Mouse (Mus musculus) induced T-regulatory cell, adult 2 months (primary cell): ENCODE results near the gene Wscd1.

Experiments used
- DNase-seq: peaks from one replicate; pipeline ENCODE4 v3.0.0-alpha.2; 2012; ENCODE audit warnings: low read depth

Gene Wscd1

DNA sequence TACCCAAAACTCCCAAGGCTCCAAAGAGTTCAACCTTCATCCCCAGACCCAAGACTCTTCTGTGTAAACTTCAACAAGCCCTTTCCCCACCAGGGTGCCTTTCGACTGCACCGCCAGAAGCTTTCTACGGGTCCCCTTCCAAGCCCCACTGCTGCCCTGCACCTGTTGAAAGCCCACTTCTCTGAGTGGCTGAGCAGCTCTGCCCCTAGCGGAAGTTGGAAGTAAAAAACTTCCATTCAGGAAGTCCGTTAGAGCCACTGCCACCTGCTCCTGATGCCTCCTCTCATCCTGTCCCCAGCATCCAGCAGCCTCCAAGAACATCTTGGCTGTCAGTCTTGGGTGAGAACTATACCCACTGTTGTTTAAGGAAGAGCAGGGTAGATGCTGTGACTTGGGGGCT lies at the start of gene Wscd1:
Gene Wscd1, plus strand, starts transcription at position 250 of the 400 bp plus-strand sequence.
- no peak for DNase-seq

DNA sequence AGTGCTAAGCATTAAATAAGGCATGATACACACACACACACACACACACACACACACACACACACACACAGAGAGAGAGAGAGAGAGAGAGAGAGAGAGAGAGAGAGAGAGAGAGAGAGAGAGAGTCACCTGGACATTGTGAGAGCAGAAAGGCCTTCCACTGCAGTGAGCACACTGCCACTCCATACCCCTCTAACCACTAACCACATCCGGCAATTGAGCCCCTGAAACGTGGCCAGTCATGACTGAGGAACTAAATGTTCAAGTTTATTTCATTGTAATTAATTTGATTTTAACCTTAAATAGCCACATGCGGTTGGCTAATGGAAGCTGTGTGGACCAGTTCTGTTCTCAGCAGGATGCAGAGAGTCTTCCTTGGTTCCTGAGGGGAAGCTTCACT lies 21.7 kb upstream of the Wscd1 start:
- DNase-seq, result peak; percentile 7

DNA sequence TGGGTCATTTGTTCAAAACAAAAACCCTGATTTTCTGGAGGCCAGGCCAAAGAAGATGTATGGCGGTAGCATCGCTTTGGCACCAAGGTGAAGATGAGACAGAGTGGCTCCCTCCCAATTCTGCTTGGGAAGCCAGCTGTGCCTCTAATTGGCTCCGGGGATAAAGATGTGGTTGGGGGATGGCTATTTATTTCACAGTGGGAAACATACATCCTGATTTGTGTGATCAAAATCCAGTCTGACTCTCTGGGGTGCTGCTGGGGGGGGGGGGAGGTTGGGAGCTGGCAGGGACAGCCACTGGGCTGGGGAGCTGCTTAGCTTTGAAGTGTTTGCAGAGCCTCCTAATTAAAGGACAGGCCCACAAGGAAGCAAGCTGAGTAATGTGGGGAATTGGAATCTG lies 20.4 kb upstream of the Wscd1 start:
- DNase-seq, result no peak

DNA sequence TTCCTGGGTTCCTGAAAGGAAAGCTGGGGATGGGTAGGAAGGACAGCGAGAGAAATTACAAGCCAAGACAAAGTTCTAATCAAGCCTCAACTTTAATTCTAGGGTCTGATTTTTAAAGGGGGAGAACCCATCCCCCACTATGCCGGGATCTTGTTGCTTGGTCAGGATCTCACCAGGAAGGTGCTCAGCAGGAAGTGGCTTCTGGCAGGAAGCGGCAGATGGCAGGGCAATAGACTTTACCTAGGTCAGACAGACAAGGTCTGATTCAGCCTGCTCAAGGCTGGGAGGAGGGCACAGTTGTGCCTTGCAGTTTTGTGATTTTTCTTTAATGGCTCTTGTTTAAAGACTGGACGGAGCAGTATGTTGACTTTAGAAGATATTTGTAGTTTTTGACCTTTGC lies 15.9 kb upstream of the Wscd1 start:
- DNase-seq, result no peak

DNA sequence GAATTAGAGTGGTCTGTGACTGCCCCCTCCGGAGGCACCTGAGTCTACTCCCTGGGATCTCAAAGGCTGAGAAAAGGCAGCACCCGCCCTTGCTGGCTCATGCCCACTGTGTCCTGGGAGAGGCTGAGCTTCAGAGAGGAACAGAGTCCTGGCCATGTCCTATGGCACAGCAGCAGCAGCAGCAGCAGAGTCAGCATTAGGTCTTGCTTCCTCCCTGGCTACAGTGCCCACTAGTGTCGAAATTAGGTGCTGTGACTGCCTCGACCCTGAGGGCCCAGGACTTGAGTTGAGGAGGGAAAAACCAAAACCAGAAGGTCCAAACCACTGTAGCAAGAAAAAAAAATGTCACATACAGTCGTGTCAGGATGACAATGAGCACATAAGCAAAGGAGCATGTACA lies 12.6 kb upstream of the Wscd1 start:
- DNase-seq, result peak; percentile 13

DNA sequence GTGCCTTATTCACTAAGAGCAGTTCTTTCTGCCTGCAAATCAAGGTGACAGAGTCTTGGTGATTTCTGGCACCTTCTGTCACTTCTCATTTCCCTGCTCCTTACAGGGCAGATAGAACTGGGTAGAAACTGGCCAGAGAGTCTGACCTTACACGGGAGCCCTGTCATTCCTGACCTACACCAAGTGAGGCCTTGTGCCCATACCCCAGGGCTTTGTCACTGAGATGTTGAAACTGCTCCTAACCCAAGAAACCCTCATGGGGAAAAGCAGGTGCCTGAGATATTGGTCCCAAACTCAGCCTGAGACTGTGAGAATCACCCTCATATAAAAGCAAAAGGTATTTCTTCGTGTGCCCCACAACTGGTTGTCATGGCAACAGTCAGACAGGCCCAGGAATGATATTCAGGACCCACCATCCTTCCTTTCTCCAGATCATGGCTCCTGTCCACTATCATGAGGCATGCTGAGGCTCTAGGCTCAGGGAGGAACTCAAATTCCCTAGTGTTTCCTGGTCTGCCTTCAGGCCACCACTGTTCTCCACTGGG lies 11.1 kb upstream of the Wscd1 start:
- no peak for DNase-seq

DNA sequence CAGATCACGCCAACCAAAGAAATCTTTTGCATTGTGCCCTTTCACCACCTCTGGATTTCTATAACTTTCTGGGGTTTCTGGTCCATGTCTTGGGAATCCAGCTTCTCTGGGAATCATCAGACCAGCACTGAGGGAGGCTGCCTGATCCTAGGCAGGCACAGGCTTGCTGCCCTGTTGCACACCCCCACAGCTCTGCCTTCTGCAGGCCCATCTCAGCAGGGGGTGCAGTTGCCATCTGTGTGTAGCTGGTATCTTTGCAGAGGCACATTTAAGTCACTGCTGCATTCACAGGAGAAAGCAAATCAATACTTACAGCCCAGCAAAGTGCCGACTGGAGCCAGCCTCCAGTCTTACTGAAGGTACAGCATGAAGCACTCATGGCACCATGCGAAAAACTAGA lies 3.8 kb upstream of the Wscd1 start:
- no peak for DNase-seq

DNA sequence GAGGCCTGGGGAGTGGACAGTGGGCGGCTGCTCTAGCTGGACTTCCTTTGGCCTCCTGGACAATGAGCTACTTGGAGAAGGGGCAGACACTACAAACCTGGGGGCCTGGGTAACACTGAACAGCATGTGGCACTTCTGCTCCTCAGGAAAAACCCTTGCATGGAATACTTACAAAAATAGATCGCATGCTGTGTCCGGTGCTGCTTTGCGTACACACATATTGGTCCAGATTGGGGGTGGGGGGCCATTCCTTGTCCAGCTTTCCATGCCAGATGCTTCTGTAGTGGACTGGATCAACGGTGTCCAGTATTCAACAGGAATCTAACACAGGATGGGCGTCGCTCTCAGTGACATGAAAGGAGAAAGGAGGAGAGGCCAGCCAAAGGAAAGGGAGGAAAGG lies 2.0 kb upstream of the Wscd1 start:
- no peak for DNase-seq

DNA sequence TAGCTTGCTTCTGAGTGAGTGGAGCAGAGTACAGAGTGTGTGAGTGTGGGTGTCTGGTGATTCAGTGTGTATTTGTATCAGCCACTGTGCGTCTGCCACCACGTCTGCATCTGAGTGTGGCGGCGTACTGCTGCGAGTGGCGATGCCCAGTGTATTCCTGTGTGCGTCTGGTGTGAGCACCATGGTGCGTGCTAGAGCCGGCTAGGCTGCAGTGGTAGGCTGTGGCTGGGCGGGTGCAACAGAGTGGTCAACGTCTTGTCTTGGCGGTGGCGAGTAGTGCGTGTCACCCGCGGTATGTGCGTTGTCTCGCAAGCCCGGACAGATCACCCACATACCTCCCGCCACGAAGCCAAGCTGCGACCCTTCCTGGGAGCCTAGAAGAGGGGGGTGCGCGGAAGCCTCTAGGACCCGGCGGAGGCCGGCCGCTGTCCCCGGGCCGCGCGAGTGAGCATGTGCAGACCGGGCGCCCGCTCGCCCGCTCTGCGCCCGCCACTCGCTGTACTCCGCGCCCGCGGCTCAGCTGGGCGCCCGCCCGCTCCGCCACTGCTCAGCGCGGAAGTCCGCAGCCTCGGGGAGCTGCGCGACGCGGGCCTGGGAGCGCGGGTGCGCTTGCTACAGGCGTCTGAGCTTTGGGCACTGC lies 934 bp downstream of the Wscd1 start:
- no peak for DNase-seq

DNA sequence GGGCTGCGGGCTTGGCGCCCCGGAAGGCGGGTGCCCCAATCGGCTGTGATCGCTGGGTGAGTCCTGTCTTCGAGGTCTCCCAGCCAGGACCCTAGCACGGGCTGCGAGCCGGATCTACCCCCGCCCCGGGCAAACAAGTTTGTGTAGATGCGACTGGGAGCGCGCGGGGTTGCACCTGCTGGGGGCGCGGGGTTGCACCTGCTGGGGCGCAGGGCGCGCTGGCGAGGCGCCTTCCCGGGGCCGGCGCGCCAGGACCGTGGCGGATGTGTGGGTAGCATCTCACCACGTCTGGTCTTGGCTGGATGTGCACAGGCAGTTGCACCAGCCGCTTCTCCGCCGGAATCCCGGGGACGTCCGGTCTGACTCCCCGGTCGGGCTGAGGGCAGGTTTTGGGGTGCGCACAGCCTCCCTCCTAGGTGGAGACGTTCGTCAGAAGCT lies 1.5 kb downstream of the Wscd1 start:
- no peak for DNase-seq

DNA sequence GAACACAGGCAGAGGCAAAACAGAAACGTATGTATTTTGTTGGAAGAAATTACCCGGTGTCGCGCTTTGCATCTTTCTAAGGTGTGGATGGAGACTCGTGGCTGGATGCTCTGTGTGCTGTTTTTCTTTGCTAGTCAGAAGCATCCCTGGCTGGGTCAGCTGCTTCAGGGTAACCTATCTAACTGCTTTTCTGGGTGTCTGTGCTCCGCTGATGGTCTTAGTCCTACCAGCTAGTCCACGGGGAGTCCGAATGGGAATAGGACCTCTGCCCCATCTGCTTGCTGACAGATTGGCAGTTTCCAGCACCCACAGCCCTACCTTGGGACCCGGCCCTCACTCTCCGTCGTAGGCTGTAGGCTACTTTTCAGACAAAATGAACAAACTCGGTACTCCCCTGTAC lies 2.0 kb downstream of the Wscd1 start:
- DNase-seq, result no peak

DNA sequence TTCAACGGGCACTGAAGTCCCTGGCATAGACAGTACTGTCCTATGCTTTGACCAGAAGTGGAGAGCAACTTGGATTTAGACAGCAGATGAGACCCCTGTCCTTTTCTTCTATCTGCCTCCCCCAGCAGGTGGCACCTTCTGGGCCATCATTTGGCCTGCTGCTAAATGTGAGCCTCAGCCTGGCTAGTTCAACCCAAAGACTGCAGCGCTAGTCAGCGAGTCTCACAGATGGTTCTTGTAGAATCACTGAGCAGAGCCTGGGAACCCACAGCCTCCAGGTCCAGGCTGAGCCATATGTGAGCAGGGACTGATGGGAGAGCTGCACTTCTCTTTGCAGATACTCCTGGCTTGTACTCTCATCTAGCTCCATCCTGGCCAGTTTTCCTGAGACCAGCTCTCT lies 2.9 kb downstream of the Wscd1 start:
- no peak for DNase-seq

DNA sequence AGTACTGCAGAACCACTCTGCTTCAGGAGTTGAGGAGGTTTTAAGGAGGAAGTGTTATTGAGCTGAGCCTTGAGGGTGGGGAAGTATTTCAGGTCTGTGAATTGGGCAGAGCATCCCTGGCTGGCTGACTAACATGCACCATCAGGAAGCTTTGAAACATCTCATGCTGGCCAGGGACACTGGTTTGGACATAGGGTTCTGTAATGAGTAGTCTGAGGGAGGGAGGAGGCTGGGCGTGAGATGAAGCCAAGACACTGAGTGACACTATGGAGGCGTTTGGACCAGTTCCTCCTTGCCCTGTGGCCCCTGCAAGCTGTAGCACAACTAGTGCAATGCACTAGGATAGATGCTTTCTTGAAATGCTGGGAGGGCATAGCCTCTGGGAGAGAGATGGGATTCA lies 5.4 kb downstream of the Wscd1 start:
- DNase-seq, result no peak

DNA sequence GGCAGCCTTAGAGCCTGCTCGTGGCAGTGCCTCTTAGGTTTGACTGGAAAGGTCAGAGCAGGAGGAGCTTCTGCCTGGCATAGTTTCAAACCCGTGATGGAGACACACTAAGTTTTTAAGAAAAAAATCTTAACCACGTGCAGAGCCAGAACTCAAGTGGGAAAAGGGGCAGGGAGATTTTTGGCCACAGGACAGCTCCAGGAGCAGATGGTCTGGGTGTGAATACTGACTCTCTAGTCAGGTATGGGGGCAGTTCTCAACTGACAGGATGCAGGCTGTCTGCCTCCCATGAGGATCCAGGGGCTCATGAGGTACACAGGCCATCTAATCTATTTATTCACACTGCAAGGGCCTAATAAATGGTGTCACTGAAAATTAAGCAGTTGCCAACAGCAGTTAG lies 6.6 kb downstream of the Wscd1 start:
- DNase-seq, result no peak

DNA sequence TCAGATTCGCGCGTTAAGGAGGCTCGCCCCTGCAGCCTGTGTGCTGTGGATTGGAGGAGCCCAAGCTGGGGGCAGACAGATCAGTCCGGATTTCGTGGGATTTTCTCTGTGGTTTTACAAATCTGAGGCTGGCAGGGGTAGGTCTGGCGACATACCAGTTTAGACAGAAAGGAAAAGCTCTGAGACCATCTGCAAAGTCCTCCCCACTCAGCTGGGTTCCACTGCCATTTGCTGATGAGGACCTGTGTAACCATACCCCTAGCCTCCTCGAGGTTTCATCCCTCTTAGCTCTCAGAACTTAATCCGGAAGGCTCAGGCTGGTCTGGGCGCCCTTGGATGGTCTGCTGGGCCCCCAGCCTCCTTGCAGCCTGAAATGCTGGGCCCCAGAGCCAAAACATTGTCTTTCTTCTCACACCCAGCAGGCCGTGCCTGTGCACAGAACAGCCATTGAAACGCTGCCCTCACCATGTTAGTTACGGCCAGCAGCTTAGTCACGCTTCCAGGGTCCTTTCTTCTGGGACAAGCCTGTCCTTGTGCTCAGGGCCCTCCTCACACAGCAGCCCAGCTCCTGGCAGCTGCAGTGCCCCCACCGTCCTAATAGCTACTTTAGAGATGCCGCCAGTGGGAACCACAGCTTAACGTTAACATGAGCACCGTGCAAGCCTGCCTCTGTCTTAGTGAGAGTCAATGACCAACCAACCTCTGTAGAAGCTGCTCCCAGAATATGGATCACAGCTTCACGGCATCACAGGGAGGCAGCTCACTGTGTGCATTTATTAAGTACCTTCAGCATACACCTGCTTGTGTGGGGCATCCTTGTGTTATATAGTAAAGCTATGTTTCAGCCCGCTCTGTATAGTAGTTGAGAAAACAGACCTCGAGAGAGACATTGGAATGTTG lies 8.7 kb downstream of the Wscd1 start:
- DNase-seq, result no peak

DNA sequence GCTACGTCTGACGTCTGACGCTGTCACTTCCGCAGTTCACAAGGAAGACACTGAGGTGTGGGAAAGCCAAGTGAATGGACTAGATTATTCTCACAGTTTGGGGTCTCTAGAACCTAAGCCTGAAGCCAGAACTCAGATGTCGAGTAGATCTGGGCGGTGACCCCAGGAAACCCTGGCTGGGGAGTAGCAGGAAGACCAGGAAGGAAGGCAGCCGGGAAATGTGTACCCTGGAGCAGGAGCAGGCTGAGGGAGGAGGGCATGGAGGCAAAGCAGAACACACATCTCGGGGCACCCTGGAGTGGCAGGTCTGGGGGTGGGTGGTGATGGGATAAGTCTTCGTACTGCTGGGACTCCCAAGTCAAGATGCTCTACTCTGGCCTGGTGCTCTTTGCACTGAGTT lies 11.3 kb downstream of the Wscd1 start:
- DNase-seq, result no peak

DNA sequence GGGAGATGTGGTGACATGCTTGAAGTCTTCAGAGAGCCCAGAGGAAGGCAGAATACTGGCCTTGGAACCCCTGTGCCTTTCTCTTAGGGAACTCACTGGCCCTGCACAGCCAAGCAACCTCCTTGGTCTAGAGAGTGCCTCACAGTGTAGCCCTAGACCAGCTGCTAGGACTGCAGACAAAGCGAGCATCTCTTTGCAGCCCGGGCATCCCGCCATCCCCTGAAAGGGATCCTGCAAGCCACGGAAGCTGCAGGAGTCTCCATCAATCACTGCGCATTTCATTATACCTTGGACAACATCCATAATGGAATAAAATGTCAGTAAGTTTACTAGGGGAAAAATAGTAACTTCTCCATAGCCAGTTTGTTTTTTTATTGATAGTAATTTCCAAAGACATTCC lies 13.4 kb downstream of the Wscd1 start:
- DNase-seq, result no peak

DNA sequence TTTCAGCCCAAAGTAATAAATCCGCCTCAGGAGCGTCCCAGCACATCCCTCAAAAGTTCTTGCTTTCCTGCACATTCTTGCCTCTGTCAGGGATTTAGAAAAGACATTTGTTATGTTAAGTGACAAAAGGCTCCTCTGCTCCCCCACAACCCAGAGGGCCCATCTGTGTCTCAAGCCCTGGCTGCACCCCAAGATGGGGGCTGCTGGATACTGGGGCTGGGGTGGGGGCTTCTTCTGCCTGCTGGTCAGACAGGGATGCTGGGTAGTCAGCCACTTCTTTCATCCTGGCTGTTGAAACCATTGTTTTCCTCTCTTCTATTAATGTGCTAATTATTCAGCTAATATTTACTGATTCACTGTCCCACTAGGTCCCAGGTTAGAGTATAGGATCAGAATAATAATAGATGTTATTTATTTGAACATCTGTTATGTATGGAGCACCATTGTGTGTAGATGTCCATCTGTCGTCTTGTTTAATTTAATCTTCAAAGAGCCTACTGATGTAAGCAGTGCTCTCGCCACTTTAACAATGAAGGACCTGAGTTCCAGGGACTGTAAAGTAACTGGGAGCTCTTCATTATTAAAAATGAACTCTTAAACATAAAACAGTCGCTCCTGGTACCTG lies 14.0 kb downstream of the Wscd1 start:
- DNase-seq, result no peak

DNA sequence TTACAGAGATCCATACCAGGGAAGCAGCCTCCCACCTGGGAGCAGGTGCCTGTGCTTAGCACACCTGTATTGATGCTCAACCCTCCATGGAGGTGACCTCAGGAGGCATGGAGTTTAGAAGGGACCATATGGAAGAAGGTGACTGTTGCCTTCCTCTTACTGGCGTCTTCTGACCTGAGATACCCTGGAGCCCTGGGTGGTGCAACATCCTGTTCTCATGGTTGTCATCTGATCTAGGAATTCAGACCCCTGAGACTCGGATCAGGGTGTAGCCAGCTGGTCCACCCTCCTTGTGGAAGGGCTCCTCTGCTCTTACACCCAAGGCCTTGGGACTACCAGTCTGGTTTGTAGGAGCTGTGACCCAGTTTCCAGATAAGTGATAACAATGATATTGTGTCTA lies 15.0 kb downstream of the Wscd1 start:
- no peak for DNase-seq

DNA sequence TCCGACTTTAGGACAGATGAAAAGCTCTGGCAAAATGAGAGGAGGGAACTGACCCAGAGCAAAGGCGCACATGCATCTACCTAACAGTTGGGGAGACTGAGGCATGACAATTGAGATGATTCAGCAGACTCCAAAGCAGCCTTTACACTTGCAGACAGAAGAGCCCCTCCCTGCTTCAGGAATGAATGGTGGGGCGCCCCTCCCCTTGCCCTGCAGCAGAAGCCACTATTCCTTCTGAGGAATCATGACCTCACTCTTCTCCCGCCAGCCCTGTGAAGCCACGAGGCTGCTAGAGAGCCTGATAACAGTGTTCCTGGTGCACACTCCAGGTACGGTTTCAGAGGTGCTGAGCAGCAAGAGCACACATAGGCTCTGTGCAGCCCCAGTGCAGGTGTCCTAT lies 15.6 kb downstream of the Wscd1 start:
- no peak for DNase-seq

DNA sequence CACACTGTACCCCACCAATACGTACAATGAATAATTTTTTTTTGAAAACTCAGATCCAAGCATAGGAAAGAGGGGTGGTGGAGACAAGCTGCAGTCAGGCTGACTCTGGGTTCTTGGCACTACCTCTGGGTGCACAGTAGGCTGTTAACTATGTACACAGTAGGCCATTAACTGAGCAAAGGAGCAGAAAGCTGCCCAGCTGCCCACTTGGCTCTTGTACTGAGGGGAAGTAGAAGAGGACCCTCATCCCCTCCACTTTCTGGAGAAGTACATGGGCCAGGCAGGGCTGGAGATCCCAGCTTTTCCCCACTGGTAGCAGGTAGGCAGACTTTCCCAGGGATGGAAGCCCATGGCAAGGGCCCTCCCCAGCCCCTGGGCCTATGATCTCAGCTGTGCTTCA lies 16.7 kb downstream of the Wscd1 start:
- no peak for DNase-seq

DNA sequence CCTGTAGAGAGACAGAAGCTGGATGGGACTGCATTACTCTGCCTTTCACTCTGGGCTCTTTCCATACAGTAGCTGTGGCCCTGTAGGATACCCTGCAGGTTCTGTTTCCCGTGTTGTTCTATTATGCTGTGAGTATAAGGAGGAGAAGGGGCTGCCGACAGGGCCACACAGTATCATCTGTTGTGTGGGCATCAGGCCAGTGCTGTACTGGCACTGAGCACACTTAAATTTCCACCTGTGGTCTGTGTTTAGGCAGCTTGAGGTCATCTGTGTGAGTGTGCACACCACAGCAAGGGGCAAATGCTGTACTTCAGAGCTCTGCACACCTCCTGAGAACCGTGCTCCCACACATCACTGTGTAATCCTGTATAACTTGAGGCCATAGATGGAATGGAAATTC lies 18.0 kb downstream of the Wscd1 start:
- DNase-seq, result no peak

DNA sequence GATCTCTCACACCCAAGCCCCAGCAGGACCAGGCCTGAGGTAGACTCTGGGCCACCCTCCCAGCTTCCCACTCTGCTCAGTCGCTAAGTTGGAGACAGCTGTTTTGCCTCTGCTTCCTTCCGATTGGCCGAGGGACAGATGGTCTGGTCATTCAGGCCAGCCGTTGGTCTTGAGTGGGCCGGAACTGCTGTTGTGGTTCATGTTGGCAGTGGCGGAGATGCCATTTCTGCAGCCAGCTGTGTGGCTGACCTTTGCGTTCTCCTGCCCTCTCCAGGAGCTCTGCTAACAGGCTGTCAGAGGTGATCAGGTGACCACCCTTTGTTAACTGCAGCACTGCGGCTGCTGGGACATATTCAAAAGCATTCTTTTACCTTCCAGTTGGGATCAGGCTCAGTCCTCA lies 20.0 kb downstream of the Wscd1 start:
- no peak for DNase-seq
